Mouse (Mus musculus): ENCODE measurements at regions not wholly inside any gene's neighbourhood (a gene's known extent, or its start where the extent isn't known, plus 50 kb on each side); places are given as distances from the start of the nearest gene placed in this dataset.
A peak's percentile ranks its signal among the peaks of the same experiment; 100 is the strongest.

- 11% methylated on average over 18 of the region's 18 CpGs for WGBS (ENCODE audit: insufficient replicate concordance)
Measured at GRCm38 (mm10) chr2:128428651-128429633, 162.1 kb upstream of the Spdye4c start.

GRCm38 (mm10) chr2:128429786-128430185, 161.2 kb upstream of the Spdye4c start:
- Histone ChIP-seq H3K27ac (no peak overlapping the region), H3K4me3 (ENCODE audit: insufficient read depth in 1 of 2, low read depth in 2 of 2, low read length in 2 of 2) (no peak overlapping the region), H3K9me3 (ENCODE audit: control insufficient read depth, low read length) (no peaks in the 10 kb centered on the region), H3K27me3 (ENCODE audit: control insufficient read depth, insufficient read depth, low read length) (peaks cover 4% of the 10 kb centered on the region; the same call in 1 of the 2 replicates), H3K9ac (replicated peaks) (no peak overlapping the region), H3K4me2 (ENCODE audit: low read depth) (peak overlapping the region; percentile 24; the same call in 1 of the 2 replicates), H3K36me3 (replicated peaks; ENCODE audit: control insufficient read depth, insufficient read depth, low read depth) (no peaks in the 10 kb centered on the region), H3K4me1 (replicated peaks; ENCODE audit: control insufficient read depth in 2 of 2, insufficient read depth in 2 of 2, low read length in 1 of 2) (peaks cover 6 to 11% of the 10 kb centered on the region in 2 experiments; a peak in 3 of 4 replicates)
- DNase-seq (ENCODE audit: low read depth in 3 of 3, low spot score in 3 of 3) (no peak), ATAC-seq (ENCODE audit: insufficient read depth) (no peak)
- TF ChIP-seq EP300 (IDR thresholded peaks at IDR 0.05; ENCODE audit: low read depth) = no peak
- TF ChIP-seq CTCF (IDR thresholded peaks at IDR 0.05; ENCODE audit: low read depth) = no peak
- whole genome bisulfite sequencing (ENCODE audit: insufficient replicate concordance) = 23% methylated on average over 7 of the region's 7 CpGs

More at GRCm38 (mm10) chr2:128428651-128429633, 162.1 kb upstream of the Spdye4c start:
- no peaks in the 10 kb centered on the region for H3K9me3 ChIP-seq (ENCODE audit: control insufficient read depth, low read length)
- H3K4me3 ChIP-seq (ENCODE audit: insufficient read depth in 1 of 2, low read depth in 2 of 2, low read length in 2 of 2) = peak overlapping the region; percentile 10 to 38
- H3K36me3 ChIP-seq (replicated peaks; ENCODE audit: control insufficient read depth, insufficient read depth, low read depth) = no peaks in the 10 kb centered on the region
- H3K4me1 ChIP-seq (replicated peaks; ENCODE audit: control insufficient read depth in 2 of 2, insufficient read depth in 2 of 2, low read length in 1 of 2) = peaks cover 6 to 13% of the 10 kb centered on the region in 2 experiments; a peak in 3 of 4 replicates
- H3K4me2 ChIP-seq (ENCODE audit: low read depth) = peak overlapping the region; percentile 41
- peaks cover 4% of the 10 kb centered on the region; the same call in 1 of the 2 replicates for H3K27me3 ChIP-seq (ENCODE audit: control insufficient read depth, insufficient read depth, low read length)
- no peak overlapping the region for H3K9ac ChIP-seq (replicated peaks)
- H3K27ac ChIP-seq = peak overlapping the region; percentile 10; the same call in 1 of the 2 replicates
- TF ChIP-seq EP300 (IDR thresholded peaks at IDR 0.05; ENCODE audit: low read depth) = no peak
- no peak for TF ChIP-seq CTCF (IDR thresholded peaks at IDR 0.05; ENCODE audit: low read depth)
- ATAC-seq (ENCODE audit: insufficient read depth) (no peak), DNase-seq (ENCODE audit: low read depth in 3 of 3, low spot score in 3 of 3) (no peak)

- TF ChIP-seq EP300 (IDR thresholded peaks at IDR 0.05; ENCODE audit: low read depth) = no peak
- TF ChIP-seq CTCF (IDR thresholded peaks at IDR 0.05; ENCODE audit: low read depth) = no peak
- no peak overlapping the region for H3K4me2 ChIP-seq (ENCODE audit: low read depth)
- H3K27me3 ChIP-seq (ENCODE audit: control insufficient read depth, insufficient read depth, low read length) = peaks cover 4% of the 10 kb centered on the region; the same call in 1 of the 2 replicates
- 43% methylated on average over 9 of the region's 9 CpGs for WGBS (ENCODE audit: insufficient replicate concordance)
- H3K36me3 ChIP-seq (replicated peaks; ENCODE audit: control insufficient read depth, insufficient read depth, low read depth) = no peaks in the 10 kb centered on the region
- ATAC-seq (ENCODE audit: insufficient read depth) (no peak), DNase-seq (ENCODE audit: low read depth in 3 of 3, low spot score in 3 of 3) (no peak)
- H3K4me3 ChIP-seq (ENCODE audit: insufficient read depth in 1 of 2, low read depth in 2 of 2, low read length in 2 of 2) = no peak overlapping the region
- H3K9ac ChIP-seq (replicated peaks) = no peak overlapping the region
- H3K27ac ChIP-seq = no peak overlapping the region
- no peaks in the 10 kb centered on the region for H3K9me3 ChIP-seq (ENCODE audit: control insufficient read depth, low read length)
- peaks cover 6 to 11% of the 10 kb centered on the region in 2 experiments; a peak in 3 of 4 replicates for H3K4me1 ChIP-seq (replicated peaks; ENCODE audit: control insufficient read depth in 2 of 2, insufficient read depth in 2 of 2, low read length in 1 of 2)
Measured at GRCm38 (mm10) chr2:128430776-128431291, 160.2 kb upstream of the Spdye4c start.

GRCm38 (mm10) chr2:128431751-128432150, 159.3 kb upstream of the Spdye4c start:
- H3K9ac ChIP-seq (replicated peaks) = no peak overlapping the region
- TF ChIP-seq EP300 (IDR thresholded peaks at IDR 0.05; ENCODE audit: low read depth) = no peak
- no peak for TF ChIP-seq CTCF (IDR thresholded peaks at IDR 0.05; ENCODE audit: low read depth)
- ATAC-seq (ENCODE audit: insufficient read depth) (no peak), DNase-seq (ENCODE audit: low read depth in 3 of 3, low spot score in 3 of 3) (no peak)
- no peak overlapping the region for H3K27ac ChIP-seq
- no peaks in the 10 kb centered on the region for H3K9me3 ChIP-seq (ENCODE audit: control insufficient read depth, low read length)
- H3K4me2 ChIP-seq (ENCODE audit: low read depth) = no peak overlapping the region
- H3K4me3 ChIP-seq (ENCODE audit: insufficient read depth in 1 of 2, low read depth in 2 of 2, low read length in 2 of 2) = no peak overlapping the region
- H3K4me1 ChIP-seq (replicated peaks; ENCODE audit: control insufficient read depth in 2 of 2, insufficient read depth in 2 of 2, low read length in 1 of 2) = peaks cover 6 to 11% of the 10 kb centered on the region in 2 experiments; a peak in 3 of 4 replicates
- no peaks in the 10 kb centered on the region for H3K36me3 ChIP-seq (replicated peaks; ENCODE audit: control insufficient read depth, insufficient read depth, low read depth)
- peaks cover 4% of the 10 kb centered on the region; the same call in 1 of the 2 replicates for H3K27me3 ChIP-seq (ENCODE audit: control insufficient read depth, insufficient read depth, low read length)
- 72% methylated on average over 4 of the region's 4 CpGs for WGBS (ENCODE audit: insufficient replicate concordance)

- no peak overlapping the region for H3K27ac ChIP-seq
- no peak overlapping the region for H3K4me3 ChIP-seq (ENCODE audit: insufficient read depth in 1 of 2, low read depth in 2 of 2, low read length in 2 of 2)
- no peak overlapping the region for H3K9ac ChIP-seq (replicated peaks)
- no peaks in the 10 kb centered on the region for H3K9me3 ChIP-seq (ENCODE audit: control insufficient read depth, low read length)
- H3K36me3 ChIP-seq (replicated peaks; ENCODE audit: control insufficient read depth, insufficient read depth, low read depth) = no peaks in the 10 kb centered on the region
- no peak for TF ChIP-seq CTCF (IDR thresholded peaks at IDR 0.05; ENCODE audit: low read depth)
- no peak for TF ChIP-seq EP300 (IDR thresholded peaks at IDR 0.05; ENCODE audit: low read depth)
- ATAC-seq (ENCODE audit: insufficient read depth) (no peak), DNase-seq (ENCODE audit: low read depth in 3 of 3, low spot score in 3 of 3) (no peak)
- 53% methylated on average over 3 of the region's 3 CpGs for WGBS (ENCODE audit: insufficient replicate concordance)
- peaks cover under 1 to 8% of the 10 kb centered on the region in 2 experiments; a peak in 3 of 4 replicates for H3K4me1 ChIP-seq (replicated peaks; ENCODE audit: control insufficient read depth in 2 of 2, insufficient read depth in 2 of 2, low read length in 1 of 2)
- H3K4me2 ChIP-seq (ENCODE audit: low read depth) = no peak overlapping the region
- peaks cover 4% of the 10 kb centered on the region; the same call in 1 of the 2 replicates for H3K27me3 ChIP-seq (ENCODE audit: control insufficient read depth, insufficient read depth, low read length)
Measured at GRCm38 (mm10) chr2:128432741-128433140, 158.3 kb upstream of the Spdye4c start.

Data from liver, embryonic 14.5 days (tissue).